Comparison of ENCODE assay signal across 8 mouse cellular contexts in genomic region chr12:112604709-112605649, GRCm38 (mm10). TPM values are rescaled to one million over a fixed set of nuclear protein-coding genes. Genes with fewer than 3 reads are reported as not detected.
DNase-seq lines count a peak whose midpoint lies in the region; ATAC-seq lines count a peak whose summit lies in the region.

No protein-coding gene starts in this region.

- no peak for DNase-seq in heart, adult 9 months (ENCODE audit: low spot score in 2 of 2)
- peak; percentile 58 for DNase-seq in MN1 (ENCODE audit: low spot score)
- peak; percentile 45 to 48 for DNase-seq in kidney, postnatal 25 days
- peak; percentile 45 for DNase-seq in thymus, postnatal 0 days (ENCODE audit: low spot score)

- no peak overlapping the region for H3K4me3 ChIP-seq in heart, embryonic 16.5 days (ENCODE audit: low read length)
- H3K4me3 ChIP-seq in forebrain, embryonic 13.5 days: no peak overlapping the region
- H3K4me3 ChIP-seq in megakaryocyte, embryonic 14.5 days (replicated peaks): peak overlapping the region; percentile 71

- no peak overlapping the region for H3K9ac ChIP-seq in heart, embryonic 16.5 days (ENCODE audit: low read length)
- 0 out of 2 replicates have a peak overlapping the region, but pooled peaks have one; percentile 2 for H3K9ac ChIP-seq in forebrain, embryonic 13.5 days

- no peak overlapping the region for H3K4me2 ChIP-seq in heart, embryonic 16.5 days (ENCODE audit: low read depth, low read length)
- no peak overlapping the region for H3K4me2 ChIP-seq in forebrain, embryonic 13.5 days

- H3K4me1 ChIP-seq in heart, embryonic 16.5 days (ENCODE audit: control insufficient read depth, insufficient read depth, low read length): peaks cover 16% of the 10 kb centered on the region
- H3K4me1 ChIP-seq in forebrain, embryonic 13.5 days: peaks cover 10% of the 10 kb centered on the region; the same call in 1 of the 2 replicates
- peaks cover 92% of the 10 kb centered on the region for H3K4me1 ChIP-seq in megakaryocyte, embryonic 14.5 days

- H3K27me3 ChIP-seq in heart, embryonic 16.5 days (ENCODE audit: control insufficient read depth, insufficient read depth, low read length): no peaks in the 10 kb centered on the region
- no peaks in the 10 kb centered on the region for H3K27me3 ChIP-seq in forebrain, embryonic 13.5 days
- H3K27me3 ChIP-seq in megakaryocyte, embryonic 14.5 days (replicated peaks): no peaks in the 10 kb centered on the region

- peak; percentile 21; the same call in 1 of the 2 replicates for ATAC-seq in heart, embryonic 16.5 days (replicated peaks; ENCODE audit: extremely low read depth, insufficient read depth, low FRiP score)
- ATAC-seq in forebrain, embryonic 13.5 days: peak; percentile 74
- no peak for ATAC-seq in inflammation-experienced regulatory T-cells, adult 6 months

- peaks cover 5% of the 10 kb centered on the region; the same call in 1 of the 2 replicates for H3K36me3 ChIP-seq in heart, embryonic 16.5 days (ENCODE audit: control insufficient read depth, insufficient read depth)
- no peaks in the 10 kb centered on the region for H3K36me3 ChIP-seq in forebrain, embryonic 13.5 days (ENCODE audit: poor library complexity, severe bottlenecking)
- H3K36me3 ChIP-seq in megakaryocyte, embryonic 14.5 days (replicated peaks; ENCODE audit: low read length): peaks cover 95% of the 10 kb centered on the region

- H3K9me3 ChIP-seq in heart, embryonic 16.5 days (replicated peaks; ENCODE audit: control insufficient read depth, low read length): no peaks in the 10 kb centered on the region
- no peaks in the 10 kb centered on the region for H3K9me3 ChIP-seq in forebrain, embryonic 13.5 days (replicated peaks)
- no peaks in the 10 kb centered on the region for H3K9me3 ChIP-seq in megakaryocyte, embryonic 14.5 days

- H3K27ac ChIP-seq in heart, embryonic 16.5 days (ENCODE audit: low read length): no peak overlapping the region
- no peak overlapping the region for H3K27ac ChIP-seq in forebrain, embryonic 13.5 days

- WGBS in heart, embryonic 16.5 days: 71% methylated on average over 20 of the region's 20 CpGs
- 66% methylated on average over 20 of the region's 20 CpGs for WGBS in forebrain, embryonic 13.5 days

RNA-seq across cellular contexts. Expression of gene Adssl1, which starts 14.9 kb away (rescaled TPM):
- polyA plus RNA-seq in heart, embryonic 16.5 days (2015; fragmentation: Nextera tagmentation; extraction: Ambion mirVana): 108 and 118 TPM in 2 replicates
- polyA plus RNA-seq in forebrain, embryonic 13.5 days (2015; fragmentation: Nextera tagmentation; extraction: Ambion mirVana): 1.4 and 2.1 TPM in 2 replicates
- 10.1 and 38.2 TPM in 2 replicates for polyA plus RNA-seq in megakaryocyte, embryonic 14.5 days (2012; ENCODE audit: insufficient read depth, low replicate concordance)
- polyA plus RNA-seq in thymus, postnatal 0 days (2015; fragmentation: Nextera tagmentation; extraction: Ambion mirVana): 10.1 and 10.6 TPM in 2 replicates
- polyA plus RNA-seq in inflammation-experienced regulatory T-cells, adult 6 months (2017; shearing (Covaris generic)): 1 to 10 TPM in 2 of 3 experiments, under 1 TPM in 1; 0.99 to 1.9 (median 1.6) TPM

RNA-seq across cellular contexts. Expression of gene Inf2, which starts 16.4 kb away (rescaled TPM):
- 3.0 and 3.6 TPM in 2 replicates for polyA plus RNA-seq in heart, embryonic 16.5 days (2015; fragmentation: Nextera tagmentation; extraction: Ambion mirVana)
- polyA plus RNA-seq in forebrain, embryonic 13.5 days (2015; fragmentation: Nextera tagmentation; extraction: Ambion mirVana): 2.4 and 2.6 TPM in 2 replicates
- 569 and 1,129 TPM in 2 replicates for polyA plus RNA-seq in megakaryocyte, embryonic 14.5 days (2012; ENCODE audit: insufficient read depth, low replicate concordance)
- 2.2 and 3.1 TPM in 2 replicates for polyA plus RNA-seq in thymus, postnatal 0 days (2015; fragmentation: Nextera tagmentation; extraction: Ambion mirVana)
- 10 to 100 TPM in 2 of 3 experiments, 1 to 10 TPM in 1; 9.8 to 12.8 (median 11.9) TPM for polyA plus RNA-seq in inflammation-experienced regulatory T-cells, adult 6 months (2017; shearing (Covaris generic))

RNA-seq across cellular contexts. Expression of gene Siva1, which starts 39.5 kb away (rescaled TPM):
- polyA plus RNA-seq in heart, embryonic 16.5 days (2015; fragmentation: Nextera tagmentation; extraction: Ambion mirVana): 117 and 139 TPM in 2 replicates
- polyA plus RNA-seq in forebrain, embryonic 13.5 days (2015; fragmentation: Nextera tagmentation; extraction: Ambion mirVana): 154 and 174 TPM in 2 replicates
- 33.7 and 63.6 TPM in 2 replicates for polyA plus RNA-seq in megakaryocyte, embryonic 14.5 days (2012; ENCODE audit: insufficient read depth, low replicate concordance)
- 174 and 203 TPM in 2 replicates for polyA plus RNA-seq in thymus, postnatal 0 days (2015; fragmentation: Nextera tagmentation; extraction: Ambion mirVana)
- 10 to 100 TPM; 34.6 to 68.7 (median 39.4) TPM for polyA plus RNA-seq in inflammation-experienced regulatory T-cells, adult 6 months (2017; shearing (Covaris generic))

Comparison
In these comparisons a context has a peak if more than half of its experiments do, and no peak if none do; other contexts are left out.
1. DNase-seq: peak in MN1 (single experiment), kidney, postnatal 25 days (2 of 2) and thymus, postnatal 0 days (single experiment); none in heart, adult 9 months (0 of 2).
2. RNA of gene Inf2, which starts 16.4 kb away (polyA plus RNA-seq): 569 to 1,129 TPM in megakaryocyte, embryonic 14.5 days; 9.8 to 12.8 TPM in inflammation-experienced regulatory T-cells, adult 6 months, 3.0 to 3.6 TPM in heart, embryonic 16.5 days, 2.2 to 3.1 TPM in thymus, postnatal 0 days and 2.4 to 2.6 TPM in forebrain, embryonic 13.5 days; every median in the first group is over 10 times any median in the second.